Mouse (Mus musculus) liver, adult 2 months (tissue): Measurements from ENCODE around the gene Entpd8. TPM values are rescaled to one million over a fixed set of nuclear protein-coding genes. Genes with fewer than 3 reads are reported as not detected.

Source experiments
- DNase-seq: peaks from one replicate; pipeline ENCODE4 v3.0.0-alpha.2; 2011; ENCODE audit warnings: low read depth, low spot score; ENCODE audit errors: extremely low read depth
- H3K27ac ChIP-seq: fragments of 200-500 bp; replicated peaks from 2 replicates; pipeline ENCODE4 v1.5.1; 2012; ENCODE audit warnings: low read depth, mild to moderate bottlenecking, control low read depth, inconsistent platforms, low read length; ENCODE audit not compliant: insufficient read depth
- H3K27me3 ChIP-seq: fragments of 200-500 bp; 2 replicates; pipeline ENCODE4 v1.6.1; 2012; ENCODE audit warnings: mild to moderate bottlenecking, moderate library complexity, low read length, inconsistent platforms; ENCODE audit not compliant: control insufficient read depth, insufficient read depth
- H3K36me3 ChIP-seq: fragments of 200-500 bp; 2 replicates; pipeline ENCODE4 v1.6.1; 2012; ENCODE audit warnings: low read length, inconsistent platforms; ENCODE audit not compliant: control insufficient read depth, insufficient read depth
- H3K4me1 ChIP-seq: fragments of 200-500 bp; 2 replicates; pipeline ENCODE4 v1.6.1; 2011; ENCODE audit warnings: low read length; ENCODE audit not compliant: control insufficient read depth, insufficient read depth
- H3K4me3 ChIP-seq: fragments of 200-500 bp; 2 replicates; pipeline ENCODE4 v1.5.1; 2011; ENCODE audit warnings: low read depth, mild to moderate bottlenecking, control low read depth, low read length, moderate library complexity; ENCODE audit not compliant: insufficient read depth
- H3K79me2 ChIP-seq: fragments of 200-500 bp; 2 replicates; pipeline ENCODE4 v1.6.1; 2012; ENCODE audit warnings: inconsistent platforms, mild to moderate bottlenecking, low read length, moderate library complexity; ENCODE audit not compliant: control insufficient read depth, insufficient read depth
- H3K9ac ChIP-seq: fragments of 200-500 bp; 2 replicates; pipeline ENCODE4 v1.6.1; 2012; ENCODE audit warnings: low read depth, mild to moderate bottlenecking, control low read depth, inconsistent platforms, low read length
- CTCF ChIP-seq: fragments of 200-500 bp; IDR thresholded peaks from 2 replicates; pipeline ENCODE4 v1.5.1; 2011; ENCODE audit warnings: low read depth, low read length, control low read depth
- POLR2A ChIP-seq: fragments of 200-500 bp; IDR thresholded peaks from 2 replicates; pipeline ENCODE4 v1.6.1; 2011; ENCODE audit warnings: low read length, control low read depth; ENCODE audit not compliant: insufficient read depth; ENCODE audit errors: extremely low read depth
- WGBS: fragments of 180-500 bp; shearing (Covaris S2); methylation state at CpG from one replicate; pipeline ENCODE4 v1.1.7; 2018; 5-methylcytosine and 5-hydroxymethylcytosine counted together
- polyA plus RNA-seq: library from polyadenylated mRNA; depleted of rRNA; stranded (reverse); fragments of >200 nt; gene quantifications from 2 replicates; pipeline ENCODE4 v1.2.3, GENCODE M21; 2012
- total RNA-seq: library from RNA; depleted of rRNA; stranded (reverse); fragments of >200 nt; gene quantifications from 2 replicates; pipeline ENCODE4 v1.2.3, GENCODE M21; 2014

Gene Entpd8
- total and polyA plus RNA-seq, 2 experiments, result 91.8 to 196 TPM

- DNase-seq, result no peak
- Histone ChIP-seq H3K4me3 (no peak overlapping the region), H3K79me2 (no peaks in the 10 kb centered on the region), H3K4me1 (no peaks in the 10 kb centered on the region), H3K36me3 (peaks cover 4% of the 10 kb centered on the region; the same call in 1 of the 2 replicates), H3K27ac (no peak overlapping the region), H3K27me3 (no peaks in the 10 kb centered on the region), H3K9ac (no peak overlapping the region)
- WGBS, result 74% methylated on average over 1 of the region's 1 CpGs
- TF ChIP-seq POLR2A (no peak), CTCF (no peak)
Observed at GRCm38 (mm10) chr2:25064285-25064684, 15.8 kb upstream of the Entpd8 start.

GRCm38 (mm10) chr2:25065537-25065936 lies 14.6 kb upstream of the Entpd8 start:
- Histone ChIP-seq H3K4me3 (no peak overlapping the region), H3K9ac (no peak overlapping the region), H3K79me2 (no peaks in the 10 kb centered on the region), H3K36me3 (peaks cover 2% of the 10 kb centered on the region; the same call in 1 of the 2 replicates), H3K27ac (no peak overlapping the region), H3K4me1 (0 out of 2 replicates have a peak, but pooled peaks cover 1% of the 10 kb centered on the region), H3K27me3 (no peaks in the 10 kb centered on the region)
- DNase-seq, result no peak
- TF ChIP-seq CTCF (no peak), POLR2A (no peak)

- H3K4me1 ChIP-seq, result 0 out of 2 replicates have a peak, but pooled peaks cover 1% of the 10 kb centered on the region
Observed at GRCm38 (mm10) chr2:25066552-25066951, 13.6 kb upstream of the Entpd8 start.

GRCm38 (mm10) chr2:25069537-25069936 lies 10.6 kb upstream of the Entpd8 start:
- H3K4me3 ChIP-seq, result no peak overlapping the region
- peak; percentile 77 for DNase-seq
- H3K79me2 ChIP-seq, result peaks cover 4% of the 10 kb centered on the region; the same call in 1 of the 2 replicates
- H3K27ac ChIP-seq, result 0 out of 2 replicates have a peak overlapping the region, but pooled peaks have one; percentile 13
- H3K27me3 ChIP-seq, result no peaks in the 10 kb centered on the region
- 0 out of 2 replicates have a peak, but pooled peaks cover 1% of the 10 kb centered on the region for H3K4me1 ChIP-seq
- TF ChIP-seq CTCF, result no peak
- no peak for TF ChIP-seq POLR2A
- 21% methylated on average over 4 of the region's 4 CpGs for WGBS
- peaks cover 4% of the 10 kb centered on the region for H3K36me3 ChIP-seq
- H3K9ac ChIP-seq, result no peak overlapping the region

More at GRCm38 (mm10) chr2:25066552-25066951, 13.6 kb upstream of the Entpd8 start:
- no peak for DNase-seq
- Histone ChIP-seq H3K27me3 (no peaks in the 10 kb centered on the region), H3K36me3 (peaks cover 3% of the 10 kb centered on the region), H3K79me2 (no peaks in the 10 kb centered on the region), H3K4me3 (no peak overlapping the region), H3K27ac (no peak overlapping the region), H3K9ac (no peak overlapping the region)
- no peak for TF ChIP-seq POLR2A
- no peak for TF ChIP-seq CTCF
- 96% methylated on average over 4 of the region's 4 CpGs for WGBS

GRCm38 (mm10) chr2:25072398-25072797 lies 7.7 kb upstream of the Entpd8 start:
- H3K27ac ChIP-seq, result no peak overlapping the region
- H3K4me1 ChIP-seq, result peaks cover 7% of the 10 kb centered on the region
- TF ChIP-seq POLR2A, result no peak
- no peak for TF ChIP-seq CTCF
- no peaks in the 10 kb centered on the region for H3K27me3 ChIP-seq
- H3K4me3 ChIP-seq, result no peak overlapping the region
- peaks cover 4% of the 10 kb centered on the region; the same call in 1 of the 2 replicates for H3K79me2 ChIP-seq
- no peak overlapping the region for H3K9ac ChIP-seq
- H3K36me3 ChIP-seq, result peaks cover 4% of the 10 kb centered on the region
- WGBS, result 93% methylated on average over 4 of the region's 4 CpGs
- DNase-seq, result no peak

GRCm38 (mm10) chr2:25075506-25075905 lies 4.6 kb upstream of the Entpd8 start:
- no peak overlapping the region for H3K9ac ChIP-seq
- no peak for TF ChIP-seq POLR2A
- no peak for TF ChIP-seq CTCF
- H3K4me1 ChIP-seq, result peaks cover 9% of the 10 kb centered on the region
- WGBS, result 25% methylated on average over 4 of the region's 4 CpGs
- H3K27ac ChIP-seq, result peak overlapping the region; percentile 33
- H3K4me3 ChIP-seq, result no peak overlapping the region
- no peaks in the 10 kb centered on the region for H3K27me3 ChIP-seq
- DNase-seq, result peak; percentile 94
- peaks cover 4% of the 10 kb centered on the region for H3K36me3 ChIP-seq
- H3K79me2 ChIP-seq, result peaks cover 4% of the 10 kb centered on the region; the same call in 1 of the 2 replicates
